Mouse (Mus musculus): Measurements from ENCODE around the gene Tarbp1. TPM values are rescaled to one million over a fixed set of nuclear protein-coding genes. Genes with fewer than 3 reads are reported as not detected.
"Not testable (repeated sequence)": the region's sequence is repeated elsewhere in the genome, so short reads cannot be mapped to it uniquely, and the experiment has no call there.

The Tarbp1 gene
- polyA plus RNA-seq, 2 experiments = 3.3 to 8.2 TPM

- Histone ChIP-seq H3K27ac (replicated peaks; ENCODE audit: low read depth, low read length) (peak within 1 kb of the TSS; percentile 70), H3K36me3 (ENCODE audit: control insufficient read depth, insufficient read depth, low read length) (peaks cover 24% of the 10 kb centered on the region), H3K4me3 (replicated peaks; ENCODE audit: low read length) (peak within 1 kb of the TSS; percentile 74), H3K4me1 (ENCODE audit: control insufficient read depth, insufficient read depth, low read length) (peaks cover 10% of the 10 kb centered on the region), H3K27me3 (ENCODE audit: control insufficient read depth, insufficient read depth, low read length) (no peaks in the 10 kb centered on the region), H3K9me3 (ENCODE audit: control insufficient read depth, low read length) (no peaks in the 10 kb centered on the region), H3K4me2 (replicated peaks; ENCODE audit: low read depth, low read length, severe bottlenecking) (peak within 1 kb of the TSS; percentile 89), H3K9ac (ENCODE audit: low read depth, low read length, severe bottlenecking) (peak within 1 kb of the TSS; percentile 83)
- 0 out of 2 replicates have a peak, but pooled peaks have one; percentile 17 for TF ChIP-seq POLR2A (IDR thresholded peaks at IDR 0.05; ENCODE audit: borderline replicate concordance, extremely low read depth, insufficient read depth, insufficient read length)
- DNase-seq (ENCODE audit: low spot score) (peak; percentile 98), ATAC-seq (ENCODE audit: low FRiP score, low read depth) (peak; percentile 99)
- WGBS = under 1% methylated on average over 61 of the region's 61 CpGs
Observed at GRCm38 (mm10) chr8:126422174-126422919, 52.5 kb downstream of the Tarbp1 start, which contains the start of gene Coa6. Gene Coa6 (plus strand): TSS chr8:126422515.

GRCm38 (mm10) chr8:126420834-126421233, 54.0 kb downstream of the Tarbp1 start:
- peaks cover 9% of the 10 kb centered on the region for H3K36me3 ChIP-seq (ENCODE audit: control insufficient read depth, insufficient read depth, low read length)
- no peak overlapping the region for H3K27ac ChIP-seq (replicated peaks; ENCODE audit: low read depth, low read length)
- 71% methylated on average over 3 of the region's 3 CpGs for WGBS
- no peak for DNase-seq (ENCODE audit: low spot score)
- H3K27me3 ChIP-seq (ENCODE audit: control insufficient read depth, insufficient read depth, low read length) = no peaks in the 10 kb centered on the region
- no peak for TF ChIP-seq POLR2A (IDR thresholded peaks at IDR 0.05; ENCODE audit: borderline replicate concordance, extremely low read depth, insufficient read depth, insufficient read length)
- no peak overlapping the region for H3K4me3 ChIP-seq (replicated peaks; ENCODE audit: low read length)
- H3K4me1 ChIP-seq (ENCODE audit: control insufficient read depth, insufficient read depth, low read length) = peaks cover 10% of the 10 kb centered on the region
- no peak for ATAC-seq (ENCODE audit: low FRiP score, low read depth)
- H3K9me3 ChIP-seq (ENCODE audit: control insufficient read depth, low read length) = no peaks in the 10 kb centered on the region
- H3K4me2 ChIP-seq (replicated peaks; ENCODE audit: low read depth, low read length, severe bottlenecking) = no peak overlapping the region
- H3K9ac ChIP-seq (ENCODE audit: low read depth, low read length, severe bottlenecking) = no peak overlapping the region

DNA sequence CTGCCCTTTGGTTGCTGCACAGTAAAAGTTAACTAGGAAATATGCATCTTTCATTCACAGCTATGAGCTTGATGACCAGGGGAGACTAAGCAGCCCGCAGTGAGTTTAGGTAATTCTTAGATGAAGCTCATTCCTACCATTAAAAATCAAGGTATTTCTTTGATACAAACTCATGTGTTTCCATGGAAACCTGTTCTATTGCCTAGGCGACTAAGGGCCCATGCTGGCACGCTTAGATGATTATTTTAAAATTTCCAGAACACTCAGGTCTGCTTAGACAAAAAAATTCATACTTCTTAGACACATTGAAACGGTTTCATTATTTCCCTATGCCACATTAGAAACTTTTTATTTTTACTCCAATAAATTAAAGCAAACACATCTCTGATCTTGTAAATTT, 69.8 kb downstream of the Tarbp1 start:
- Histone ChIP-seq H3K4me1 (ENCODE audit: control insufficient read depth, insufficient read depth, low read length) (no peaks in the 10 kb centered on the region), H3K27ac (replicated peaks; ENCODE audit: low read depth, low read length) (no peak overlapping the region), H3K27me3 (ENCODE audit: control insufficient read depth, insufficient read depth, low read length) (no peaks in the 10 kb centered on the region), H3K9me3 (ENCODE audit: control insufficient read depth, low read length) (no peaks in the 10 kb centered on the region), H3K4me2 (replicated peaks; ENCODE audit: low read depth, low read length, severe bottlenecking) (no peak overlapping the region), H3K9ac (ENCODE audit: low read depth, low read length, severe bottlenecking) (no peak overlapping the region), H3K4me3 (replicated peaks; ENCODE audit: low read length) (no peak overlapping the region), H3K36me3 (ENCODE audit: control insufficient read depth, insufficient read depth, low read length) (no peaks in the 10 kb centered on the region)
- no peak for TF ChIP-seq POLR2A (IDR thresholded peaks at IDR 0.05; ENCODE audit: borderline replicate concordance, extremely low read depth, insufficient read depth, insufficient read length)
- WGBS = 77% methylated on average over 4 of the region's 4 CpGs
- ATAC-seq (ENCODE audit: low FRiP score, low read depth) = no peak
- no peak for DNase-seq (ENCODE audit: low spot score)

DNA sequence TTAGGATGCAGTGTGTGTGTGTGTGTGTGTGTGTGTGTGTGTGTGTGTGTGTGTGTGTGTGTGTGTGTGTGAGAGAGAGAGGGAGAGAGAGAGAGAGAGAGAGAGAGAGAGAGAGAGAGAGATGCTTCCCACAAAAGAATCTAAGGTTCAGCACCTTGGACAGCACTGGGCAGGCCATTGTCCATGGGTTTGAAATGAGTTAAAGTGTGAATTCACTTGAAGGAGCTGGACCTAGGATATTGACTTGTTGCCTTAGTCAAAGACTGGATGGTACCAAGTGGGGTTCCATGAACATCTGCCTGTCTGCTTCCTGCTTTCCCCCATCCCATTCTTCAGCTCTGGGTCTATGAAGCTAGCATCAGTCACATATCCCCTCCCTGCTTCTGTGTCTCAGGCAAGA, 70.3 kb downstream of the Tarbp1 start:
- DNase-seq (ENCODE audit: low spot score) = peak; percentile 59
- not testable (repeated sequence) for H3K9ac ChIP-seq (ENCODE audit: low read depth, low read length, severe bottlenecking); H3K4me3 ChIP-seq (replicated peaks; ENCODE audit: low read length)

GRCm38 (mm10) chr8:126398349-126398748, 76.5 kb downstream of the Tarbp1 start:
- no peak for TF ChIP-seq POLR2A (IDR thresholded peaks at IDR 0.05; ENCODE audit: borderline replicate concordance, extremely low read depth, insufficient read depth, insufficient read length)
- no peak overlapping the region for H3K27ac ChIP-seq (replicated peaks; ENCODE audit: low read depth, low read length)
- ATAC-seq (ENCODE audit: low FRiP score, low read depth) = no peak
- no peak overlapping the region for H3K9ac ChIP-seq (ENCODE audit: low read depth, low read length, severe bottlenecking)
- DNase-seq (ENCODE audit: low spot score) = no peak
- H3K4me1 ChIP-seq (ENCODE audit: control insufficient read depth, insufficient read depth, low read length) = no peaks in the 10 kb centered on the region
- H3K4me2 ChIP-seq (replicated peaks; ENCODE audit: low read depth, low read length, severe bottlenecking) = no peak overlapping the region
- WGBS = 72% methylated on average over 3 of the region's 3 CpGs
- no peak overlapping the region for H3K4me3 ChIP-seq (replicated peaks; ENCODE audit: low read length)
- no peaks in the 10 kb centered on the region for H3K36me3 ChIP-seq (ENCODE audit: control insufficient read depth, insufficient read depth, low read length)
- no peaks in the 10 kb centered on the region for H3K27me3 ChIP-seq (ENCODE audit: control insufficient read depth, insufficient read depth, low read length)
- no peaks in the 10 kb centered on the region for H3K9me3 ChIP-seq (ENCODE audit: control insufficient read depth, low read length)

More for the DNA sequence above, 70.3 kb downstream of the Tarbp1 start:
- not testable (repeated sequence) for H3K4me2 ChIP-seq (replicated peaks; ENCODE audit: low read depth, low read length, severe bottlenecking); H3K4me1 ChIP-seq (ENCODE audit: control insufficient read depth, insufficient read depth, low read length); H3K27me3 ChIP-seq (ENCODE audit: control insufficient read depth, insufficient read depth, low read length); H3K9me3 ChIP-seq (ENCODE audit: control insufficient read depth, low read length); ATAC-seq (ENCODE audit: low FRiP score, low read depth); H3K36me3 ChIP-seq (ENCODE audit: control insufficient read depth, insufficient read depth, low read length); H3K27ac ChIP-seq (replicated peaks; ENCODE audit: low read depth, low read length)

Data from limb, embryonic 14.5 days (tissue).